Mouse (Mus musculus) neural tube, embryonic 14.5 days (tissue): ENCODE measurements around the gene Tbck. TPM values are rescaled to one million over a fixed set of nuclear protein-coding genes. Genes with fewer than 3 reads are reported as not detected.

Experiments used
- ATAC-seq: fragments of 200-750 bp; cut with Nextera tagmentation; 2 replicates; pipeline ENCODE4 v1.8.0; 2017; ENCODE audit warnings: low read depth, mild to moderate bottlenecking, moderate TSS enrichment, moderate library complexity
- H3K27ac ChIP-seq: fragments of 300-500 bp; sonication (generic); 2 replicates; pipeline ENCODE4 v1.5.1; 2014; ENCODE audit warnings: low read depth, mild to moderate bottlenecking, control low read depth, low read length, moderate library complexity, mixed read lengths
- H3K27me3 ChIP-seq: fragments of 300-500 bp; sonication (generic); 2 replicates; pipeline ENCODE4 v1.6.1; 2014; ENCODE audit warnings: low read length; ENCODE audit not compliant: control insufficient read depth, insufficient read depth
- H3K36me3 ChIP-seq: fragments of 300-500 bp; sonication (generic); 2 replicates; pipeline ENCODE4 v1.6.1; 2014; ENCODE audit warnings: low read length, mixed read lengths; ENCODE audit not compliant: control insufficient read depth, insufficient read depth
- H3K4me1 ChIP-seq: fragments of 300-500 bp; sonication (generic); 2 replicates; pipeline ENCODE4 v1.6.1; 2014; ENCODE audit warnings: low read length; ENCODE audit not compliant: control insufficient read depth, insufficient read depth
- H3K4me2 ChIP-seq: fragments of 300-500 bp; sonication (generic); 2 replicates; pipeline ENCODE4 v1.6.1; 2014; ENCODE audit warnings: mild to moderate bottlenecking, low read depth, low read length, control low read depth
- H3K4me3 ChIP-seq: fragments of 300-500 bp; sonication (generic); 2 replicates; pipeline ENCODE4 v1.5.1; 2014; ENCODE audit warnings: low read depth, low read length, control low read depth, mixed read lengths
- H3K9ac ChIP-seq: fragments of 300-500 bp; sonication (generic); replicated peaks from 2 replicates; pipeline ENCODE4 v1.6.1; 2014; ENCODE audit warnings: low read depth, mild to moderate bottlenecking, control low read depth, low read length, mixed read lengths
- H3K9me3 ChIP-seq: fragments of 300-500 bp; sonication (generic); 2 replicates; pipeline ENCODE4 v1.6.1; 2016; ENCODE audit warnings: low read length; ENCODE audit not compliant: control insufficient read depth
- WGBS: fragments of 180-500 bp; shearing (Covaris S2); extraction: QIAGEN DNeasy Blood & Tissue Kit; methylation state at CpG from one replicate; pipeline ENCODE4 v1.1.7; 2014; 5-methylcytosine and 5-hydroxymethylcytosine counted together
- polyA plus RNA-seq: library from polyadenylated mRNA; unstranded; fragments of >200 nt; fragmentation: Nextera tagmentation; extraction: Ambion mirVana; gene quantifications from 2 replicates; pipeline ENCODE4 v1.2.1, GENCODE M21; 2014

Gene Tbck
- polyA plus RNA-seq, 1 experiment from 2014 or later: 36.3 TPM

DNA sequence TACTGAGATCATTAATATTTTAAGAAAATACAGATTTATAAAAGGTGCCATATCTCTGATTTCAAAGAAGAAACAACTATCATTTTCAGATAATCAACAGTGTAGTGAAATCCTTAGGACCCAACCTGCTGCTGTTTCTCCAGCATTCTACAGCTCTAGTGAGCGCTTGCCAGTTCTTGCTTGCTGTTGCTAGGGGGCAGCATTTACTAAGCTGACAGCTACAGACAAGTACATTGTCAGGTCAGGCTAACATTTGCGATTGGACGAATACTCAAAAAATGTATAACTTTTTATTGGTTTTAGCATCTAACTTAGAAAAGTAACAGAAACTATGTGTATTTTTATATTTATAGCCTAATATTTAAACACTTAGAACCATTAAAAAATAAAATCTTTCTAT lies 63.1 kb downstream of the Tbck start:
- Histone ChIP-seq H3K9ac (no peak overlapping the region), H3K27ac (no peak overlapping the region), H3K4me2 (no peak overlapping the region), H3K9me3 (no peaks in the 10 kb centered on the region), H3K27me3 (no peaks in the 10 kb centered on the region), H3K36me3 (no peaks in the 10 kb centered on the region), H3K4me1 (no peaks in the 10 kb centered on the region), H3K4me3 (no peak overlapping the region)
- ATAC-seq: peak; percentile 96
- WGBS: 39% methylated on average over 3 of the region's 3 CpGs

GRCm38 (mm10) chr3:132747766-132748165 lies 63.8 kb downstream of the Tbck start:
- Histone ChIP-seq H3K9me3 (no peaks in the 10 kb centered on the region), H3K4me1 (no peaks in the 10 kb centered on the region), H3K27me3 (no peaks in the 10 kb centered on the region), H3K27ac (no peak overlapping the region), H3K9ac (no peak overlapping the region), H3K4me3 (no peak overlapping the region), H3K4me2 (no peak overlapping the region), H3K36me3 (0 out of 2 replicates have a peak, but pooled peaks cover under 1% of the 10 kb centered on the region)
- WGBS: 90% methylated on average over 14 of the region's 14 CpGs
- no peak for ATAC-seq

- Histone ChIP-seq H3K36me3 (0 out of 2 replicates have a peak, but pooled peaks cover 6% of the 10 kb centered on the region), H3K4me1 (no peaks in the 10 kb centered on the region), H3K27ac (no peak overlapping the region), H3K9ac (no peak overlapping the region), H3K9me3 (no peaks in the 10 kb centered on the region), H3K27me3 (no peaks in the 10 kb centered on the region), H3K4me2 (no peak overlapping the region), H3K4me3 (no peak overlapping the region)
- no peak for ATAC-seq
- WGBS: 93% methylated on average over 3 of the region's 3 CpGs
These were observed 64.8 kb downstream of the Tbck start for GRCm38 (mm10) chr3:132748750-132749149.

- no peaks in the 10 kb centered on the region for H3K9me3 ChIP-seq
- H3K9ac ChIP-seq: no peak overlapping the region
- no peaks in the 10 kb centered on the region for H3K4me1 ChIP-seq
- WGBS: 82% methylated on average over 4 of the region's 4 CpGs
- no peaks in the 10 kb centered on the region for H3K27me3 ChIP-seq
- H3K4me2 ChIP-seq: no peak overlapping the region
- 0 out of 2 replicates have a peak, but pooled peaks cover 6% of the 10 kb centered on the region for H3K36me3 ChIP-seq
- H3K27ac ChIP-seq: no peak overlapping the region
- no peak overlapping the region for H3K4me3 ChIP-seq
- ATAC-seq: no peak
These were observed 68.8 kb downstream of the Tbck start for GRCm38 (mm10) chr3:132752772-132753171.

GRCm38 (mm10) chr3:132756274-132756673 lies 72.3 kb downstream of the Tbck start:
- H3K9me3 ChIP-seq: no peaks in the 10 kb centered on the region
- no peak overlapping the region for H3K4me2 ChIP-seq
- no peak overlapping the region for H3K27ac ChIP-seq
- no peaks in the 10 kb centered on the region for H3K4me1 ChIP-seq
- WGBS: 96% methylated on average over 1 of the region's 1 CpGs
- H3K36me3 ChIP-seq: 0 out of 2 replicates have a peak, but pooled peaks cover 6% of the 10 kb centered on the region
- H3K27me3 ChIP-seq: no peaks in the 10 kb centered on the region
- H3K4me3 ChIP-seq: no peak overlapping the region
- ATAC-seq: no peak
- H3K9ac ChIP-seq: no peak overlapping the region

DNA sequence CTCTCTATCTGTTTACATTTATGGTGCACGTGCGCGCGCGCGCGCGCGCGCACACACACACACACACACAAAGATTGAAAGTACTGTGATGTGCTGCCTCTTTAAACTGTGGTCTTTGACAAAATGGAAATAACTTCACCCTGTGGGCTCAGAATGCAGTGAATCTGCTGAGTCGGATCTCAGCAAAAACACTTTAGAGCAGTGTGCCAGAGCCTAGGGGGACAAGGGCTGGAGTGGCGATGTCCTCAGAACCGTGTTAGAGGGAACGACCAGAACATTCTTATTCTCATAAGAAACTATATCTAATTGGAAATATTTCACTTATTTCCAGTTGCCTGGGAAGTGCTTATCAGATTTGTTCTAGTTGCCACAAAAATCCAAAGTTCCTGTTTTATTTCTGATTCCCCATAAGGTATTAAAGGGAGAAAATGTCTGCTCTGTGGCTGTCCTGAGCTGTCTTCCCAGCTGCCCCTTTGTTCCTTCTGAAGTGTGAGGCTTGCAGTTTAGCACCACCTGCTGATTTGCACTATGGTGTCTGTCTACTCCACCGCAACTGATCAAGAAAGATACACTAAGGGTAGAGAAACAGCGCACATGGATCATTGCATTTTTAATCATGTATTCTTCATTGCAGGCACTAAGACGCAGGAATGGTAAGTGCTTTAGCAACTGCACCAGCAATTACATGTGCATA lies 82.2 kb downstream of the Tbck start:
- H3K27ac ChIP-seq: no peak overlapping the region
- 74% methylated on average over 17 of the region's 17 CpGs for WGBS

GRCm38 (mm10) chr3:132772054-132772453 lies 88.1 kb downstream of the Tbck start:
- ATAC-seq: peak; percentile 54; the same call in 1 of the 2 replicates
- Histone ChIP-seq H3K9me3 (no peaks in the 10 kb centered on the region), H3K27ac (no peak overlapping the region), H3K36me3 (no peaks in the 10 kb centered on the region), H3K4me3 (no peak overlapping the region), H3K4me1 (no peaks in the 10 kb centered on the region), H3K4me2 (no peak overlapping the region), H3K9ac (0 out of 2 replicates have a peak overlapping the region, but pooled peaks have one; percentile 16), H3K27me3 (no peaks in the 10 kb centered on the region)
- 52% methylated on average over 7 of the region's 7 CpGs for WGBS

More for the DNA sequence above, 82.2 kb downstream of the Tbck start:
- H3K4me3 ChIP-seq: no peak overlapping the region
- no peak overlapping the region for H3K9ac ChIP-seq
- H3K9me3 ChIP-seq: no peaks in the 10 kb centered on the region
- no peaks in the 10 kb centered on the region for H3K36me3 ChIP-seq
- H3K4me1 ChIP-seq: no peaks in the 10 kb centered on the region
- H3K27me3 ChIP-seq: no peaks in the 10 kb centered on the region
- no peak overlapping the region for H3K4me2 ChIP-seq
- peak; percentile 72 for ATAC-seq

DNA sequence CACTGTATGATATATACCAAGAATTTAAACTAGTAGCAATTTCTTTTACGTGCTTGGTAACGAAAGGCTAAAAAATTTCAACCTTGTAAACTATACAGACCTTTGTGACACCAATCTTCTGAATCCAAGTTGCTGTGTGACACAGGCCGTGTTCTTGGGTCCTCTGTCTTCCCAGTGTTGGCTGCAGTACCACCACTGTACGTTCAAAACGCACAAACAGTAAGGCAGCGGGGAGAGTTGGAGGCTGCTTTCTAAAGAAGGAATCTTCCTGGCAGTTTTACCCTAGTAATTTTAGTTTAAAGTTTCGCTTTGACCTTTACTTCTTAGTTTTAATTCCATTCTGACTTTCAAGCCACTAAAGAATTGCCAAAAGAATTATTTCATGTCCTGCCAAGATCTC lies 92.7 kb downstream of the Tbck start:
- Histone ChIP-seq H3K27ac (no peak overlapping the region), H3K4me3 (no peak overlapping the region), H3K4me1 (no peaks in the 10 kb centered on the region), H3K27me3 (no peaks in the 10 kb centered on the region), H3K9ac (no peak overlapping the region), H3K9me3 (no peaks in the 10 kb centered on the region), H3K36me3 (no peaks in the 10 kb centered on the region), H3K4me2 (no peak overlapping the region)
- 95% methylated on average over 7 of the region's 7 CpGs for WGBS
- ATAC-seq: no peak

GRCm38 (mm10) chr3:132781103-132781502 lies 97.2 kb downstream of the Tbck start:
- 93% methylated on average over 2 of the region's 2 CpGs for WGBS
- Histone ChIP-seq H3K9me3 (no peaks in the 10 kb centered on the region), H3K36me3 (no peaks in the 10 kb centered on the region), H3K4me1 (no peaks in the 10 kb centered on the region), H3K27ac (no peak overlapping the region), H3K4me2 (no peak overlapping the region), H3K9ac (no peak overlapping the region), H3K4me3 (no peak overlapping the region), H3K27me3 (no peaks in the 10 kb centered on the region)
- ATAC-seq: no peak
